Mouse (Mus musculus) neural tube, embryonic 14.5 days (tissue): ENCODE measurements around the gene 5730596B20Rik. TPM values are rescaled to one million over a fixed set of nuclear protein-coding genes. Genes with fewer than 3 reads are reported as not detected.

Experiments
- ATAC-seq: fragments of 200-750 bp; cut with Nextera tagmentation; 2 replicates; pipeline ENCODE4 v1.8.0; 2017; ENCODE audit warnings: low read depth, mild to moderate bottlenecking, moderate TSS enrichment, moderate library complexity
- H3K27ac ChIP-seq: fragments of 300-500 bp; sonication (generic); 2 replicates; pipeline ENCODE4 v1.5.1; 2014; ENCODE audit warnings: low read depth, mild to moderate bottlenecking, control low read depth, low read length, moderate library complexity, mixed read lengths
- H3K27me3 ChIP-seq: fragments of 300-500 bp; sonication (generic); 2 replicates; pipeline ENCODE4 v1.6.1; 2014; ENCODE audit warnings: low read length; ENCODE audit not compliant: control insufficient read depth, insufficient read depth
- H3K36me3 ChIP-seq: fragments of 300-500 bp; sonication (generic); 2 replicates; pipeline ENCODE4 v1.6.1; 2014; ENCODE audit warnings: low read length, mixed read lengths; ENCODE audit not compliant: control insufficient read depth, insufficient read depth
- H3K4me1 ChIP-seq: fragments of 300-500 bp; sonication (generic); 2 replicates; pipeline ENCODE4 v1.6.1; 2014; ENCODE audit warnings: low read length; ENCODE audit not compliant: control insufficient read depth, insufficient read depth
- H3K4me2 ChIP-seq: fragments of 300-500 bp; sonication (generic); 2 replicates; pipeline ENCODE4 v1.6.1; 2014; ENCODE audit warnings: mild to moderate bottlenecking, low read depth, low read length, control low read depth
- H3K4me3 ChIP-seq: fragments of 300-500 bp; sonication (generic); 2 replicates; pipeline ENCODE4 v1.5.1; 2014; ENCODE audit warnings: low read depth, low read length, control low read depth, mixed read lengths
- H3K9ac ChIP-seq: fragments of 300-500 bp; sonication (generic); replicated peaks from 2 replicates; pipeline ENCODE4 v1.6.1; 2014; ENCODE audit warnings: low read depth, mild to moderate bottlenecking, control low read depth, low read length, mixed read lengths
- H3K9me3 ChIP-seq: fragments of 300-500 bp; sonication (generic); 2 replicates; pipeline ENCODE4 v1.6.1; 2016; ENCODE audit warnings: low read length; ENCODE audit not compliant: control insufficient read depth
- WGBS: fragments of 180-500 bp; shearing (Covaris S2); extraction: QIAGEN DNeasy Blood & Tissue Kit; methylation state at CpG from one replicate; pipeline ENCODE4 v1.1.7; 2014; 5-methylcytosine and 5-hydroxymethylcytosine counted together
- microRNA counts: library from miRNA; unstranded; fragments of <30 nt; microRNA quantifications from one replicate; lab custom pipeline; 2016
- microRNA-seq: library from miRNA; unstranded; fragments of <30 nt; microRNA quantifications from one replicate; pipeline ENCODE4, GENCODE M21; 2016
- polyA plus RNA-seq: library from polyadenylated mRNA; unstranded; fragments of >200 nt; fragmentation: Nextera tagmentation; extraction: Ambion mirVana; gene quantifications from 2 replicates; pipeline ENCODE4 v1.2.1, GENCODE M21; 2014

Gene 5730596B20Rik
- polyA plus RNA-seq, 1 experiment from 2014 or later = 2.2 TPM

DNA sequence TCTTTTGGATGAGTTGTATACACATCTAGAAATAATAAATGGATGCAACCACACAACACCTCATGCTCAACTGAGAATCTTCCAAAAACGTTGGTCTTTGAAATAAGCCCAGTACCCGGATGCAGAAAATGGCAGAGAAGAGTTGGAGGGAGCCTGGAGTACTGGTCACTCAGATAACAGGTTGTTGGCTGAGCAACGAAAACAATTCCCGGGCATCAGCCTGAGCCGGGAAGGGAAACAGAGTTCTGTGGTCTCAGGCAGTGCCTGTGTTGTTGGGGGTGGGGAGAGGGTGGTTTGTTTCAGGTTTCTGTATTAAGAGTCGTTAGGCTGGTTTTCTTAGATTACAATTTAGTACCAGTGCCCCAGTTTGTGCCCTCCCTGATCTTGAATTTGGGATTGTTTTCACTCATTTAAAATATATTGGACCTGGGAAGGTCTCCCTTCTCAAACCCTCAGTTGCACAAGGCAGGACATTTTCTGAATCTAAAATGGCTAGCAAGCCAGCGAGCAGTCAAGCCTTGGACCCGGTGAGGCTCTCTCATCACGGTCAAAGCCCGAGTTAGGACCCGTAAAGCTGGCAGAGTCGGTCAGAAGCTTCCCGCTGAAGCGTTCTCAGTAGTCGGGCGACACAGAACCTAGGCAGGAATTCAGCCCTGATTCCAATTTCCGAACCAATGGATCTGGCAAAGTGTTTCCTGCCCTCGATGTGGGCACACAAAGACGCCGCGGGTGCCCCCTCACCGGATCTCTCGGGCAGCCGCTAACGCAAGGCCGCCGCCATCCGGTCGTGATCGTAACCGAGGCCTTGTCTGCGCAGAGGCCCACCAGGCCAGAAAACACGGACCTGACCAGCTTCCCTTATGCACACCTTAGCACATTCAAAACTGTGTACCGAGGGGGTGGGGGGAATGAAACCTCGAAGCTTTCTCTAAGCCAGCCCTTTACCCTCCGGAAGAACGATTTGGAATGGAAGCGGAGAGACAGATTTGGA, 51.5 kb downstream of the 5730596B20Rik start:
- peak overlapping the region; percentile 97 for H3K27ac ChIP-seq
- peak overlapping the region; percentile 57 for H3K4me3 ChIP-seq
- H3K9me3 ChIP-seq = no peaks in the 10 kb centered on the region
- H3K4me2 ChIP-seq = peak overlapping the region; percentile 90
- H3K4me1 ChIP-seq = peaks cover 18% of the 10 kb centered on the region
- 2% methylated on average over 38 of the region's 38 CpGs for WGBS
- no peaks in the 10 kb centered on the region for H3K27me3 ChIP-seq
- no peak for ATAC-seq
- H3K9ac ChIP-seq = peak overlapping the region; percentile 94
- no peaks in the 10 kb centered on the region for H3K36me3 ChIP-seq

DNA sequence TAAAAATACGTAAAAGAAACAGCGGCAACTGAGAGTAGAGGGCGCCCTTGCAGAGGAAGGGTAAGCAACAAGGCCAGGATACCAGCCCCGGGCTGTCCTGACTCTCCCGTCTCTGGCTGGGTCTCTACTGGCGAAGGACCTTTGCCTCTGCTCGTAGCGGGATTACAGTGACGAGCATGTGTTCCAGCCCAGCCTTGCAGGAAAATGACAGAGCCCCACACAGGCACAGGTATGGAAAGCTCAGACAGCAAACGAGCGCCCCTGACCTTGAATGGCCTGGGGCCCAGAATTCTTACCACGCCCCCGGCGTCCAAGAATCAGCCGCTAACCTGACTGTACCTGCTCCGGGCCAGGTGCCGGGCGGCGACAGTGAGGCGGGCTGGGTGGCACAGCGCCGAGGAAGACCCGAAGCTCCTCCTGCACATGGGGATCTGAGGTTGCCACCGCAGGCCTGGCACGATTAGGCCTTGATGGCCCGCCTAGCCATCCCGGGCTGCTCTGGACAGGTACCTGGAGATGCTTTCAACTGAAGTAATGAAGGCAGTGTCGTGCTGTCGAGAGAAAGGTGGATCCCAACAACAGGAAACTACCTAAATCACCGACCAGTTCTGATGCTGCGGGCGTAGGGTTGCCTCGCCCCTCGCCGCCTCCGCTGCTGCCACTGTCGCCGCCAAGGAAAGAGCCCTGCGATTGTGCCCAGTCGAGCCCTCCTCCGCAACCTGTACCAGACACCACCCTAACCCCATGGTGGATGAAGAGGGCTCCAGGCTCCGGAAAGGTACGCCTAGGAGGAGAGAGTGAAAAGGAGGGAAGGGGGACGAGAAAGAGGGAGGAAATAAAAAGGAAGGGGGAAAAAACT, 52.5 kb downstream of the 5730596B20Rik start:
- no peak for ATAC-seq
- H3K27me3 ChIP-seq = no peaks in the 10 kb centered on the region
- H3K27ac ChIP-seq = peak overlapping the region; percentile 97
- peak overlapping the region; percentile 57 for H3K4me3 ChIP-seq
- H3K9ac ChIP-seq = peak overlapping the region; percentile 94
- no peaks in the 10 kb centered on the region for H3K9me3 ChIP-seq
- H3K4me1 ChIP-seq = peaks cover 18% of the 10 kb centered on the region
- no peaks in the 10 kb centered on the region for H3K36me3 ChIP-seq
- H3K4me2 ChIP-seq = peak overlapping the region; percentile 90
- 2% methylated on average over 43 of the region's 44 CpGs for WGBS

MicroRNA genes within 50 kb of the gene (microRNA counts, 519-probe panel; counts per million panel counts)
- microRNA mmu-miR-196b (lab: Ali Mortazavi, UCI) = 5,006 counts per million, percentile 70 among the panel's probes with 10 or more counts

Small RNAs within 50 kb of the gene (microRNA-seq; reads per million reads assigned to microRNA genes)
- gene Mir196b = 3,283 reads per million, percentile 88 among the genes with 10 or more reads in this experiment

Other genes with a start within 250 kb of the 5730596B20Rik start
- 26.1 and 31.5 TPM in 2 replicates for gene Skap2, start 164.9 kb upstream of the 5730596B20Rik start, polyA plus RNA-seq
- gene Hoxa1, start 19.2 kb upstream of the 5730596B20Rik start, polyA plus RNA-seq = 0.76 and 0.92 TPM in 2 replicates
- 7.0 and 8.8 TPM in 2 replicates for gene Hoxa2, start 12.7 kb upstream of the 5730596B20Rik start, polyA plus RNA-seq
- 1.6 and 2.7 TPM in 2 replicates for gene Hoxa4, start 14.3 kb downstream of the 5730596B20Rik start, polyA plus RNA-seq
- 20.9 and 30.6 TPM in 2 replicates for gene Hoxa5, start 27.1 kb downstream of the 5730596B20Rik start, polyA plus RNA-seq
- 10.1 and 15.7 TPM in 2 replicates for gene Hoxa6, start 31.2 kb downstream of the 5730596B20Rik start, polyA plus RNA-seq
- gene Hoxa3, start 35.8 kb downstream of the 5730596B20Rik start, polyA plus RNA-seq = 10.8 and 13.4 TPM in 2 replicates
- 4.2 TPM in 1 of 2 replicates, not detected in the other for gene Gm28308, start 35.8 kb downstream of the 5730596B20Rik start, polyA plus RNA-seq
- gene Hoxa7, start 44.4 kb downstream of the 5730596B20Rik start, polyA plus RNA-seq = 90.8 and 110 TPM in 2 replicates
- gene Hoxa9, start 53.6 kb downstream of the 5730596B20Rik start, polyA plus RNA-seq = 122 and 151 TPM in 2 replicates
- gene Hoxa10, start 63.4 kb downstream of the 5730596B20Rik start, polyA plus RNA-seq = 50.5 and 79.4 TPM in 2 replicates
- gene Hoxa11, start 68.3 kb downstream of the 5730596B20Rik start, polyA plus RNA-seq = 0.09 TPM in 1 of 2 replicates, not detected in the other
- gene Hoxa13, start 83.4 kb downstream of the 5730596B20Rik start, polyA plus RNA-seq = not detected in 2 replicates
- 0.70 and 0.71 TPM in 2 replicates for gene Evx1, start 136.0 kb downstream of the 5730596B20Rik start, polyA plus RNA-seq